Mouse (Mus musculus) stomach, embryonic 14.5 days (tissue): ENCODE measurements around the gene Tmem210. TPM values are rescaled to one million over a fixed set of nuclear protein-coding genes. Genes with fewer than 3 reads are reported as not detected.

ENCODE experiments used
- ATAC-seq: fragments of 200-750 bp; cut with Nextera tagmentation; 2 replicates; pipeline ENCODE4 v1.8.0; 2017; ENCODE audit warnings: low read depth, moderate TSS enrichment; ENCODE audit not compliant: insufficient number of reproducible peaks, insufficient read depth, low FRiP score
- H3K27ac ChIP-seq: fragments of 300-500 bp; sonication (generic); 2 replicates; pipeline ENCODE4 v1.5.1; 2014; ENCODE audit warnings: mild to moderate bottlenecking, low read length, moderate library complexity, mixed read lengths
- H3K27me3 ChIP-seq: fragments of 300-500 bp; sonication (generic); 2 replicates; pipeline ENCODE4 v1.6.1; 2014; ENCODE audit warnings: low read length, control low read depth, mixed read lengths; ENCODE audit not compliant: control insufficient read depth, insufficient read depth
- H3K36me3 ChIP-seq: fragments of 300-500 bp; sonication (generic); 2 replicates; pipeline ENCODE4 v1.6.1; 2014; ENCODE audit warnings: mild to moderate bottlenecking, control low read depth, low read length, moderate library complexity, mixed read lengths; ENCODE audit not compliant: control insufficient read depth, insufficient read depth
- H3K4me1 ChIP-seq: fragments of 300-500 bp; sonication (generic); 2 replicates; pipeline ENCODE4 v1.6.1; 2014; ENCODE audit warnings: low read length, control low read depth, mixed read lengths; ENCODE audit not compliant: control insufficient read depth, insufficient read depth
- H3K4me2 ChIP-seq: fragments of 300-500 bp; sonication (generic); replicated peaks from 2 replicates; pipeline ENCODE4 v1.6.1; 2014; ENCODE audit warnings: low read depth, low read length, control low read depth
- H3K4me3 ChIP-seq: fragments of 300-500 bp; sonication (generic); 2 replicates; pipeline ENCODE4 v1.5.1; 2014; ENCODE audit warnings: low read depth, low read length, control low read depth
- H3K9ac ChIP-seq: fragments of 300-500 bp; sonication (generic); replicated peaks from 2 replicates; pipeline ENCODE4 v1.6.1; 2014; ENCODE audit warnings: low read depth, mild to moderate bottlenecking, control low read depth, low read length, moderate library complexity, mixed read lengths
- H3K9me3 ChIP-seq: fragments of 300-500 bp; sonication (generic); 2 replicates; pipeline ENCODE4 v1.6.1; 2016; ENCODE audit warnings: low read depth, low read length, control low read depth; ENCODE audit not compliant: control insufficient read depth
- WGBS: fragments of 180-500 bp; shearing (Covaris S2); extraction: QIAGEN DNeasy Blood & Tissue Kit; methylation state at CpG from one replicate; pipeline ENCODE4 v1.1.7; 2014; 5-methylcytosine and 5-hydroxymethylcytosine counted together
- polyA plus RNA-seq: library from polyadenylated mRNA; unstranded; fragments of >200 nt; fragmentation: Nextera tagmentation; extraction: Ambion mirVana; gene quantifications from 2 replicates; pipeline ENCODE4 v1.2.1, GENCODE M21; 2014

Tmem210 gene
- polyA plus RNA-seq, 1 experiment from 2014 or later: not detected

DNA sequence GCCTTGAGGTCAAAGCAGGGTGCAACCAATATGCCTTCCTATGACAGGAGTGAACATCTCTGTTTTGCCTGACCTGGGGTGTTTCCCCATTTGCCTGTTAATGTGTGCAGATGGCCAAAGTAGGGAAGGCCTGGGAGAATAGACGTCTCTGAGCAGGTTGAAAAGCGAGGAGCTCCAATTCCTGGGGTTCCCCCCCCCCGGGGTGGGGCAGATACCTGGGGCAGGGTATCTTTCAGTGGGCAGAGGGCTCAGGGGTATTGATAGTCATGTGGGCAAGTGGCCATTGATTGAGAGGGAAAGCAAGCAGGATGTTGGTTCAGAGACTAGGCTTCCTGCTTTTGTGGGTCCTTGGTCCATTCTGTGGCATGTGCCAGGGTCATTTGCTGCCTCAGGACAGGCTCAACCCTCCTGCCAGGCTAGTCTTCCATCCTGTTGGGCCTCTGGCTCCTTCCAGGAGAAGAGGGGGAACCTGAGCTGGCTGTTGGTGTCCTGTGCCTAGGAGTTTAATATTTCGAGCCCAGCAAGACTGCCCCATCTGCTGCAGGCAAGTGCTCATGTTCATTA, 20.1 kb upstream of the Tmem210 start:
- H3K4me1 ChIP-seq: peaks cover 17% of the 10 kb centered on the region; the same call in 1 of the 2 replicates
- no peak overlapping the region for H3K9ac ChIP-seq
- no peaks in the 10 kb centered on the region; the same call in none of the 2 replicates for H3K27me3 ChIP-seq
- H3K4me2 ChIP-seq: no peak overlapping the region
- 75% methylated on average over 4 of the region's 4 CpGs for WGBS
- H3K27ac ChIP-seq: no peak overlapping the region
- no peaks in the 10 kb centered on the region for H3K9me3 ChIP-seq
- no peak overlapping the region for H3K4me3 ChIP-seq
- ATAC-seq: no peak
- H3K36me3 ChIP-seq: peaks cover 13% of the 10 kb centered on the region; the same call in 1 of the 2 replicates

- Histone ChIP-seq H3K27ac (peak within 1 kb of the TSS; percentile 82), H3K4me3 (peak within 1 kb of the TSS; percentile 75), H3K9ac (peak within 1 kb of the TSS; percentile 82), H3K4me1 (peaks cover 16% of the 10 kb centered on the region; the same call in 1 of the 2 replicates), H3K4me2 (peak within 1 kb of the TSS; percentile 95), H3K36me3 (peaks cover 44% of the 10 kb centered on the region), H3K9me3 (no peaks in the 10 kb centered on the region), H3K27me3 (no peaks in the 10 kb centered on the region)
- WGBS: 1% methylated on average over 52 of the region's 55 CpGs
- ATAC-seq: peak; percentile 96
Measured at GRCm38 (mm10) chr2:25271827-25272511, 16.0 kb upstream of the Tmem210 start, which contains the start of the genes Ssna1 and Anapc2. Gene Ssna1 (minus strand): TSS chr2:25272438. Gene Anapc2 (plus strand): TSS chr2:25272478.

- under 1% methylated on average over 28 of the region's 29 CpGs for WGBS
- Histone ChIP-seq H3K27ac (peak overlapping the region; percentile 17; the same call in 1 of the 2 replicates), H3K9me3 (no peaks in the 10 kb centered on the region), H3K36me3 (peaks cover 50% of the 10 kb centered on the region), H3K4me1 (peaks cover 16% of the 10 kb centered on the region; the same call in 1 of the 2 replicates), H3K4me2 (peak overlapping the region; percentile 95), H3K27me3 (no peaks in the 10 kb centered on the region), H3K9ac (peak overlapping the region; percentile 82), H3K4me3 (peak overlapping the region; percentile 75)
- ATAC-seq: peak; percentile 51; the same call in 1 of the 2 replicates
Measured at GRCm38 (mm10) chr2:25272515-25272914, 15.4 kb upstream of the Tmem210 start.

- Histone ChIP-seq H3K4me3 (peak overlapping the region; percentile 75), H3K4me2 (peak overlapping the region; percentile 95), H3K4me1 (peaks cover 16% of the 10 kb centered on the region; the same call in 1 of the 2 replicates), H3K9me3 (no peaks in the 10 kb centered on the region), H3K27me3 (no peaks in the 10 kb centered on the region), H3K27ac (peak overlapping the region; percentile 17; the same call in 1 of the 2 replicates), H3K9ac (peak overlapping the region; percentile 82), H3K36me3 (peaks cover 55% of the 10 kb centered on the region)
- no peak for ATAC-seq
- 32% methylated on average over 16 of the region's 16 CpGs for WGBS
Measured at GRCm38 (mm10) chr2:25273010-25273409, 14.9 kb upstream of the Tmem210 start.

DNA sequence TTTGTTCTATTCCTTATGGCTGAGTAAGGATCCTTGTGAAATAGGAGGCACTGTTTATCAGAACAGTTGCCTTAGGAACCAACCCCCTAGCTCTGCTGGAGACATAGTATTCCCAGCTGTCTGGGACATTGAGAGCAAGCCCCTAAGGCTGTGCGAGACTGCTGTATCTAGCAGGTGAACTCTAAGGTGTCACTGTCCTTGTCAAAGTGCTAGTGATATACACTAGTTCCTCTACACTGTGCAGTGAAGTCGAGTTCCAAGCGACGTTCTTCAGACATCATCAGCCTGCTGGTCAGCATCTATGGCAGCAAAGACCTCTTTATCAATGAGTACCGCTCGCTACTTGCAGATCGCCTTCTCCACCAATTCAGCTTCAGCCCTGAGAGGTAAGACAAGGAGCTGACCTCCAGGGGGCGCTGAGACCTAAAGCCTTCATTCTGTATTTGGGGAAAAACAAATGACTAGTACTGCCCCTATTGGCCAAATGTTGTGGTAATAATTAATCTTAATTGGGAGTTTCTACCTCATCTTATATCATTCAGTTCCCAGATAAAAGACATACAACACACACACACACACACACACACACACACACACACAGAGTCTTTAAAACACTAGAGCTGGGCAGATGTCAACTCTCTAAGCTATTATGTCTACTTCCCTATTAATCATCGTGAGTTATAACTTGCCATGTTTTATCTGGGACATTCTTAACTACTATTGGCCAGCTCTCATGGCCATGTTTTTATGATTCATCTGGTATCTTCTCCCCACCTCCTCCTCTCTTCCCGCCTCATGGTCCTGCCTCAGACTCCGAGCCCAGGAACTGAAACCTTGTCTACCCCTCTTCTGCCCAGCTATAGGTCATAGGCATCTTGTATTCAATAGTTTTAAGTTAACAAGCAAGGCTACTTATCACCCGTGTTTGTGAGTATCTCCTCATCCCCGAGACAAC, 8.7 kb upstream of the Tmem210 start:
- WGBS: 64% methylated on average over 13 of the region's 13 CpGs
- H3K27ac ChIP-seq: no peak overlapping the region
- H3K27me3 ChIP-seq: no peaks in the 10 kb centered on the region
- ATAC-seq: no peak; the same call in 1 of the 2 replicates
- H3K36me3 ChIP-seq: peaks cover 93% of the 10 kb centered on the region
- no peak overlapping the region for H3K9ac ChIP-seq
- H3K4me1 ChIP-seq: no peaks in the 10 kb centered on the region
- H3K4me3 ChIP-seq: no peak overlapping the region
- H3K4me2 ChIP-seq: no peak overlapping the region
- no peaks in the 10 kb centered on the region for H3K9me3 ChIP-seq

- no peak overlapping the region for H3K9ac ChIP-seq
- peaks cover 11% of the 10 kb centered on the region; the same call in 1 of the 2 replicates for H3K4me1 ChIP-seq
- no peaks in the 10 kb centered on the region for H3K9me3 ChIP-seq
- peak overlapping the region; percentile 88 for H3K27ac ChIP-seq
- H3K27me3 ChIP-seq: peaks cover 21% of the 10 kb centered on the region
- WGBS: 82% methylated on average over 2 of the region's 2 CpGs
- peaks cover 49% of the 10 kb centered on the region for H3K36me3 ChIP-seq
- ATAC-seq: no peak
- H3K4me3 ChIP-seq: no peak overlapping the region
- H3K4me2 ChIP-seq: no peak overlapping the region
Measured at GRCm38 (mm10) chr2:25285551-25285950, 2.4 kb upstream of the Tmem210 start.

GRCm38 (mm10) chr2:25286314-25286713, 1.6 kb upstream of the Tmem210 start:
- Histone ChIP-seq H3K9ac (no peak overlapping the region), H3K4me1 (peaks cover 11% of the 10 kb centered on the region; the same call in 1 of the 2 replicates), H3K9me3 (no peaks in the 10 kb centered on the region), H3K4me3 (no peak overlapping the region), H3K36me3 (peaks cover 42% of the 10 kb centered on the region), H3K4me2 (peak overlapping the region; percentile 6; the same call in 1 of the 2 replicates), H3K27ac (peak overlapping the region; percentile 88), H3K27me3 (peaks cover 28% of the 10 kb centered on the region)
- ATAC-seq: no peak
- WGBS: 54% methylated on average over 1 of the region's 1 CpGs
